Mouse (Mus musculus) 416B (cell line): ENCODE measurements around the gene Olfr455.

ENCODE experiments used
- DNase-seq: peaks from one replicate; pipeline ENCODE4 v3.0.0; 2011; ENCODE audit warnings: low read depth

The Olfr455 gene

GRCm38 (mm10) chr6:42547461-42547860 lies at the start of gene Olfr455:
TSS of gene Olfr455 (minus strand) at chr6:42547587.
- no peak for DNase-seq

- no peak for DNase-seq
Measured at GRCm38 (mm10) chr6:42593138-42593882, 45.9 kb upstream of the Olfr455 start.

- DNase-seq: no peak
Measured at GRCm38 (mm10) chr6:42586569-42586968, 39.2 kb upstream of the Olfr455 start.

- DNase-seq: peak; percentile 47
Measured at GRCm38 (mm10) chr6:42583488-42583872, 36.1 kb upstream of the Olfr455 start.

GRCm38 (mm10) chr6:42582741-42583487 lies 35.5 kb upstream of the Olfr455 start:
- no peak for DNase-seq

GRCm38 (mm10) chr6:42578678-42579077 lies 31.3 kb upstream of the Olfr455 start:
- DNase-seq: no peak

GRCm38 (mm10) chr6:42577433-42577832 lies 30.0 kb upstream of the Olfr455 start:
- no peak for DNase-seq

GRCm38 (mm10) chr6:42568205-42568604 lies 20.8 kb upstream of the Olfr455 start:
- no peak for DNase-seq

- DNase-seq: no peak
Measured at GRCm38 (mm10) chr6:42566076-42566598, 18.8 kb upstream of the Olfr455 start.

GRCm38 (mm10) chr6:42562280-42562679 lies 14.9 kb upstream of the Olfr455 start:
- no peak for DNase-seq

GRCm38 (mm10) chr6:42560885-42561284 lies 13.5 kb upstream of the Olfr455 start:
- no peak for DNase-seq

- no peak for DNase-seq
Measured at GRCm38 (mm10) chr6:42558641-42559040, 11.3 kb upstream of the Olfr455 start.

GRCm38 (mm10) chr6:42546180-42546579 lies 1.2 kb downstream of the Olfr455 start:
- DNase-seq: no peak

GRCm38 (mm10) chr6:42545451-42545885 lies 1.9 kb downstream of the Olfr455 start:
- DNase-seq: no peak

GRCm38 (mm10) chr6:42544846-42545245 lies 2.5 kb downstream of the Olfr455 start:
- no peak for DNase-seq

GRCm38 (mm10) chr6:42542036-42543031 lies 5.1 kb downstream of the Olfr455 start:
- no peak for DNase-seq

- no peak for DNase-seq
Measured at GRCm38 (mm10) chr6:42540681-42541080, 6.7 kb downstream of the Olfr455 start.

GRCm38 (mm10) chr6:42539711-42540110 lies 7.7 kb downstream of the Olfr455 start:
- no peak for DNase-seq

GRCm38 (mm10) chr6:42513461-42513860 lies 33.9 kb downstream of the Olfr455 start:
- no peak for DNase-seq

GRCm38 (mm10) chr6:42509311-42509710 lies 38.1 kb downstream of the Olfr455 start:
- DNase-seq: no peak

GRCm38 (mm10) chr6:42503478-42503877 lies 43.9 kb downstream of the Olfr455 start:
- no peak for DNase-seq

GRCm38 (mm10) chr6:42489731-42490130 lies 57.7 kb downstream of the Olfr455 start:
- DNase-seq: no peak
